Mouse (Mus musculus): ENCODE data around the gene Gpld1.
"Not testable (repeated sequence)": the region's sequence is repeated elsewhere in the genome, so short reads cannot be mapped to it uniquely, and the experiment has no call there.

Gene Gpld1

DNA sequence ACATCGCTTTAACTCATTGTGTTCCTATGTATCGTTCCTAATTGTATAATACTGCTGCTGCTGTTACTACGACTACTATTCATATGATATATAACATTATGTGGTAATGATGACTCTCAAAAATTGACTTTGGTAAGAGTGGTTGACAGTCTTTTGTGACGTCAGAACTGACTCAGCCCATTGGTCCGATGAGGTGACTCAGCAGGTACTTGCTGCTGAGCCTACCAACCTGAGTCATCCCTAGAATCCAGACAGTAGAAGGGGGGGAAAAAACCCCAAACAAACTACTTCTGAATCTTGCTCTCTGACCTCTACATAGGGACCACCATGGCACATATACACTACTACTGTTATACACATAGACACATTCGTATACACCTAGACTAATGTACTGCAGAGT, 5.9 kb downstream of the Gpld1 start:
- no peak for DNase-seq (ENCODE audit: low spot score in 2 of 2)

DNA sequence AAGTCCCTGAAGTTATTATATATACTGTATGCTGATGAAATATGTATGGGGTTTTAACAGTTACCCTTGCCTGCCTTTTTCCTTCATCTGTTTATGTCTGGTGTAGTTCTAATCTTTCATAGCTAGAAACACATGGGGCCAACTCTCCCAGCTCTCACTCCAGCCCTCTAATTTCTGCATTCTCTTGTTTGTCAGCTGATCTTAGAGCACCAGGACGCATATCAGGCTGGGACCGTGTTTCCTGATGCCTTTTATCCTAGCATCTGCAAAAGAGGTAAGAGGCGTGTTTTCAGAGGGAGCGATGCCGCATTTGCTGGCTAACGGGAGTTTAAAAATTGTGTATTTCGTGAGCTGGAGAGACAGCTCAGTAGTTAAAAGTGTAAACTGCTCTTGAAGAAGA, 9.7 kb downstream of the Gpld1 start:
- DNase-seq (ENCODE audit: low spot score in 2 of 2) = no peak

DNA sequence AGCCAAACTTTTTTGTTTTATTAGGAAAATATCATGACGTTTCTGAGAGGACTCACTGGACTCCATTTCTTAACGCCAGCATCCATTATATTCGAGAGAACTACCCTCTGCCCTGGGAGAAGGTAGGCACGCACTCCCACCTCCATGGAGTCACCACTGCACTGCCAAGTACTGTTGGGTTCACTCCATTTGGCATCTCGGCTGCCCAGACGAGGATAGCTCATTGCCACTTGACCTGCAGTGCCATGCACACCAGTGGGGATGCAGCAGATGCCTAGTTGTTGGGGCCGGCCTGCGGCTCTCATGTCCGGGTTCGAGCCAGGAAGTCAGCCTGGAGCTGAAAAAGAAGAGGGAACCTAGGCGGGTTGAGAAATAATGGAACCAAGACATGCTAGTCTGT, 12.1 kb downstream of the Gpld1 start:
- no peak for DNase-seq (ENCODE audit: low spot score in 2 of 2)

DNA sequence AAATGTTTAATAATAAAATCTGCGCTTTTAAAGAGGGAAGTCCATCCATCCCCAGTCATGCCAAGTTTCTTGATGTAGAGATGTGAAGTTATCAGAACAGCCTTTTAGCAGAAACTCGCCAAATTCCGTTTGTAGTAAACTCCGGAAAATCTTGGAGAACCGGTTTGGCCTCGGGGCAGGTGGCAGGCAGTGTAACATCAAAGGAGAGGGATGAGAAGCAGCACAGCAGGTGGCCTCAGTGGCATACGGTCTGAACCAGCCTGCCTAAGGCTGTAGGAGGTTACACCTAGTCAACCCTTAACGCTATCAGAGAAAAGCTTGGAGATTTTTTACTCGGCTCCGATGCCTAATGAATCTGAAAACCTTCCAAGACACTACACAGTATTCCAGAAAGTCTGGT, 12.5 kb downstream of the Gpld1 start:
- no peak for DNase-seq (ENCODE audit: low spot score in 2 of 2)

DNA sequence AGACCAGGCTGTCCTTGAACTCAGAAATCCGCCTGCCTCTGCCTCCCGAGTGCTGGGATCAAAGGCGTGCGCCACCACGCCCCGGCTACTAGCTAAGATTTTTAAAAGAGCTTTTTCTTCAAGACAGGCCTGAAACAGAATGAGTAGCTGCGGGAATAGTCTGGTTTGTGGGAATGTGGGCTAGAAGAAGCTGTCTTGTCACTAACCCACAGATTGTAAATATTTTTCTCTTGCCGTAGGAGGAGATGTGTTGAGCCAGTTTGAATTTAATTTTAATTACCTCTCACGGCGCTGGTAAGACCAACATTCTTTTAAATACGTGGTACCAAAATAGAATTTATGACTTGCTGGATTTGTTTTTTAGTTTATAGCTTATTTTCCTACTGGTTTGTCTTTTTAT, 15.7 kb downstream of the Gpld1 start:
- DNase-seq (ENCODE audit: low spot score in 2 of 2) = no peak

DNA sequence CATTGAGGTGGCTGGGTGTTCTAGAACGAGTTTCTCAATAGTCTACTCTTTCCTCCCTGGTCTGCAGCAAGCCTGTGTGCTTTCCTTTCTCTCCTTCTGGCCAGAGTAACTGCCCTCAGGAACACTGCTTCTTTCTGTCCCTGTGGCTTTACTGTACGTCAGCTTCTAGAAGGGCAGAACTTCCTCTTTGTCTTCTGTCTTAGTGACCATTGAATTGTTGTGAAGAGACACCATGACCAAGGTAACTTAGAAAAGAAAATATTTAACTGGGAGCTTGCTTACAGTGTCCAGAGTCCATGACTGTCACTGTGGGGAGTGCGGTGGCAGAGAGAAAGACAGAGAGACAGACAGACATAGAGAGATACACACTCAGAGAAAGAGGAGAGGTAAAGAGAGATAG, 17.1 kb downstream of the Gpld1 start:
- DNase-seq (ENCODE audit: low spot score in 2 of 2) = no peak

DNA sequence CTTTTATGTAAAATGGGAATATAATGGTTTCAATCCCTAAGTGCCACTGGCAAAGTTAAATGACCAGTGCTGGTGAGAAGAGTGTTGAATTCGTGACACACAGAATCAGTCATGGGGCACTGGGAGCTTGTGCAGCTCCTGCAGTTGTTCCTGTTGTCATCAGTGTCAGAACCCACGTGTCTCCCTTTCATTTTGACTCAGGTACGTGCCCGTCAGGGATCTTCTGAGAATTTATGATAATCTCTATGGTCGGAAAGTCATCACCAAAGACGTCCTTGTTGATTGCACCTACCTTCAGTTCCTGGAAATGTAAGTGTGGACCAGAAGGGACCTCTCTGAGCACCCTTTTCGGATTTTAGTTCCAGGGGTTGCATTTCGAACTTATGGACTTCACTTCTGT, 19.2 kb downstream of the Gpld1 start:
- no peak for DNase-seq (ENCODE audit: low spot score in 2 of 2)

DNA sequence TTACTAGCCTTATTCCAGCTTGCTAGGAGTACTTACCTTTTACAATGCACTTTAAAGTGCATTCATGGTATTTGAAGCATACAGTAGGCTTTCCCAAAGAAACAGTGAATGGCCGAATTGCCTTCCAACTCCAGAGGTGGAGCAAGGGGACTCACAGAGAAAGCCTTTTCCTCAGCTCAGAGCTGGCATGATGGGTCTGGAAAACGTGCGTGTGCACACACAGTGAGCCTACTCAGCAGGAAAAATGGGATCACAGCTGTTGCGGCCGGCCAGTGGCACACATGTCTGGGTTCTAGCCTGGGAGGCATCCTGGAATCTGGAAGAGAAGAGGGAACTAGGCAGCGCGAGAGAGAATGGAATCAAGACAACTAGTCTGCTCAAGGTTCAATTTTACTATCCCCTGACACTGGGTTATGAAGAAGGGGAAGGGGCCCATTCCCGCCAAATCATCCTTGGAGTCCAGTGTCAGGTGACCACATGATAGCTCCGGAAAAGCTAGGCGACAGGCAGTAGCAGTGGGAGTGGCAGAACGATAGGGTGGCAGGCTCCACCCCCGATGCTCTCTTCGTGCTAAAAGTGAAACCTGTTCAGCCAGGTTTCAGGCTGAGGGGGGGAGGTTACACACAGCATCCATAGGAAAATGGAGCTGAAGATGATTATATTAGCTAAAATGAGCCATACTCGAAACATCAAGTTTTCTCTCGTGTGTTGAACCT, 22.3 kb downstream of the Gpld1 start:
- no peak for DNase-seq (ENCODE audit: low spot score in 2 of 2)

DNA sequence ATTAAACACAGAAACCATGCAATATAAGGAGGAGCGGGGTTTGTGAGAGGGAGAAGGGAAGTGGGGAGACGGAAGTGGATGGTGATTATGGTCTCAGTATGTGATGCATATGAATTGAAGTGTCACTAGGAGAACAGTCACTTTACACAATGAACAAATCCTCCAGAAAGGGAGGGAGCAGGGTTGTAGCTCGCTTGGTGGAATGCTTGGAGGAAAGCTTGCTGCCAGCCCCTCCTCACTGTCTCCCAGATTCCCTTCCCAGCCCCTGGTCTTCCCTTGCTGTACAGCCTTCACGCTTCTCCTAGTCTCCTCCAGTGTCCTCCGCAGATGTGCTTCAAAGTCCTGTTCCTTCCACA, 22.9 kb downstream of the Gpld1 start:
- DNase-seq (ENCODE audit: low spot score in 2 of 2) = no peak

DNA sequence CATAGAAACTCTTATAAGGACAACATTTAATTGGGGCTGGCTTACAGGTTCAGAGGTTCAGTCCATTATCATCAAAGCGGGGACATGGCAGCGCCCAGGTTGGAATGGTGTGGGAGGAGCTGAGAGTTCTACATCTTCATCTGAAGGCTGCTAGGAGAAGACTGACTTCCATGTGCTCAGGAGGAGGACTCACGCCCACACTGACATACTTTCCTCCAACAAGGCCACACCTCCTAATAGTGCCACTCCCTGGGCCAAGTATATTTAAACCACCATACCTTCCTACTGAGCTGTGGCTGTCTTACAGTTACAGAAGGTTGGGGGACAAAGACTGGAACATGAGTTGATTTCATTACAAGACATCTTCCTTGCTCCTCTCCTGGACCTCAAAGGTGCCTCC, 28.8 kb downstream of the Gpld1 start:
- not testable (repeated sequence) for DNase-seq (ENCODE audit: low spot score in 2 of 2)

DNA sequence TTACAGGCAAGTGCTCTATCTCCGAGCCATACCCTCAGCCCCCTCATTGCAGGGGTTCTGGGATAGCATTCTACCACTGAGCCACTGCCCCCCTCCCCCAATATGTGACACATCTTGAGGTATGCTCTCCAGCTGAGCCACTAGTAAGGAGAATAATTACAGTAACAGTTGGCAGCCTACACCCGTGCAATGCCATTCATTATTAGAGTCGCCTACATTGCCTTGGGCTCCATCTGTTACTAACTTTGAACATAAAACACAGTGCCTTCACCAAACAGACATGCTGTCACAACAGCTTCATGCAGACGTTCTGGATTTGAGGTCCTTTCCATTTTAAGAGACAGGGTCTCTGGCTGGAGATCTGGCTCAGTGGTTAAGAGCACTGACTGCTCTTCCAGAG, 33.4 kb downstream of the Gpld1 start:
- no peak for DNase-seq (ENCODE audit: low spot score in 2 of 2)

DNA sequence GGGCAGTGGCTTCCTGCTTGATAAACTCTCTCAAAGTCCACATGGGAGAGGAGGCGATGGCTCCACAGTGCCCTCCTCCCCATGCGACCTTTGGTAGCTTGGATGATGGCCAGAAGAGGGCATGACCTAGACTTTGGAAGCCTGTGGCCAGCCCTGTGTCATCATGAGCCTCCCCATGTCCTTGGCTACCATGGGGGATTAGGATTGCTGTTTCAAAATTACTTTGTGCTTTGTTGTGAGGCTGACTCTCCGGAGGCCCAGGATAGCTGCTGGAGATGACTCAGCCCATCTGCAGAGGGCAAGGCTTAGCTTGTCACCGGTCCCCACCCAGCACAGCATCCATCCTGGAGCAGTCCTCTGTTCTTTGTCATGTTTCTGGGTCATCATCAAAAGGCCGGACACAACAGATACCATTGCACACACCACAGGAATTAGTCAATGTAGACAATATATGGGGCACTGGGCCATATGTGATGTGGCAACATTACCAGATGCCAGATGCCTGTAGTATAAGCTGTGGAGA, 34.9 kb downstream of the Gpld1 start:
- DNase-seq (ENCODE audit: low spot score in 2 of 2) = no peak

DNA sequence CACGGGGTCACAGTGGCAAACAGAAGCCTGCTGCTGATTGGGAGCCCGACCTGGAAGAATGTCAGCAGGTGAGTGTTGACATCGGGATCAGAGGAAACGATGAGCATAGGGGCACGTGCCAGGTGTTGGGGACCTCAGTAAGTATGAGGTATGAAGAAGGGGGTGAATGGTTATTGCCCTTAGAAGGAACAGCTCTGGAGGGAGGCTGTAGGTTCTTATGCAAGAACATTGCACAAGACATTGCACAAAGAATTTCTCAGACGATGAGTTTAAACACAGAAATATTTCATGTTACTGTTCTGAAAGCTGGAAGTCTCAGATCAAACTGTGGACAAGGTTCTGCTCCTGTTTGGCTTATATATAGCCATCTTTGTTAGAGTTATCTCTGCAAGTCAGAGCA, 38.1 kb downstream of the Gpld1 start:
- DNase-seq (ENCODE audit: low spot score in 2 of 2) = no peak

DNA sequence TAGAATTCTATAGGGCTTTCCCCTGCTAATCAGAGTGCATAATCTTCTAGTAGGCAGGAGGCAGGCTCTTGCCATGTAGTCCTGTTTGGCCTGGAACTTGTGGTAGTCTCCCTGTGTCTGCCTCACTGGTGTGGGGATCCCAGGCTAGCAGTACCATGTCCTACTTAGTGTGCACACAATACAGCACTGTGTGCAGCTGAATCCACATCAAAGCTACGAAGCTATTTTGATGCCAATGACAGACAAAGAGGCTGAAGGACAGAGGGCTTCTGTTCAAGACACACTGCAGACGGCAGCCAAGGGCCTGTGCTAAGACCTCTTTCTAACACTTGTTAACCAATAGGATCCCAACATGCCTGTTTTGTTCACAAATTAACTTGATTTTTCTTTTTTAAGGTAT, 42.5 kb downstream of the Gpld1 start:
- DNase-seq (ENCODE audit: low spot score in 2 of 2) = peak in 1 of 2 experiments; percentile 28

DNA sequence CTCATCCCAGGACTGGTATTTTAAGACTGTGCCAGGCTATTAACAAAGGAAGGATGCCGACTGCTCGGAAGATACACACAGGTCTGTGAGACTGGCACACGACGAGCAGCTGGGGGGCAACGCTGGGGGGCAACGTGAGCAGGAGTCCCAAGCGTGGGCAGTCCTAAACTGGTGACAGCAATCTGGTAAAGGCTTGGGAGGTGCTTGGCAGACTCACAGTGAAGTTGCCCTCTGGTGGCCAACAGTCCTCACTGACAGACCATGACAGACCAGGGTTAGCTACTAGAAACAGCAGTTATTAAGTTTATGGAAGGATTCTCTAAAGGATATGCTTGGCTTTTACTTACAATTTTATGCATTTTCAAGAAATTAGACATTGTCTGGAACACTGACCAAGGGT, 45.4 kb downstream of the Gpld1 start:
- peak; percentile 44 to 57 for DNase-seq (ENCODE audit: low spot score in 2 of 2)

DNA sequence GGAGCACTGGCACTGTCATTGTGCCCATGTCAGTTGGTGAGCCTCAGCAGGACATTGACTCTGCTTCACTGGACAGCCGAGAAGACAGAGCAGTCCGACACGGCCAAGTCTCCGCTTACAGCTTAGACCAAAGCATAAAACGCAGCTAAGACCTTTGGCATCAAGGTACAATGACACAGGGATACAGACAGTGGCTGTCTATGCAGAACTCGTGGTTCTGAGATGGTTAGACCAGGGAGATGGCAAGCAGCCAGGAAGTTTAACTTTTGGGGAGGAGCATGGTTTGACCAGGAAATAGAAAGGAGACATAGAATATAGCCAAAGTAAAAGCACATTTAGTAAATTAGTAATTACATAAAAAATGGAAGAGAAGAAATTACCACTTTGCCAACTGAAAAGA, 46.1 kb downstream of the Gpld1 start:
- no peak for DNase-seq (ENCODE audit: low spot score in 2 of 2)

DNA sequence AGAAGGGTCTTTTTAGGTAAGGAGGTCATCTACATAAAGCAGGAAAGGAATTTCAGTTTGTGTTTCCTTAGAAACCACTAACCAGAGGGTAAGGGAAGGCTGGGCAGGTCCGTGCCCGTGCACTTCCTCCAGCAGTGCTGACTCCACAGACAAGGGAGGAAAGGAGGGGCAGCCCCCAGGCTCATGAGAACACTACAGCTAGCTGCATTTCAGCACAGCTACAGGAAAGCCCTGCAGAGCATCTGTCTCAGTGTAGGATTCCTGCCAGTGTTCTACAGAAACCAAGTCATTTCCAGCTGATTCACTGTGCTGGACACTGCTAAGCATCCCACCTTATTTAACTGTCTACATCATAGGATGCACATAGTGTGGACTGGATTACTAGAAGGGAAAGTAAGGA, 50.2 kb downstream of the Gpld1 start:
- no peak for DNase-seq (ENCODE audit: low spot score in 2 of 2)

DNA sequence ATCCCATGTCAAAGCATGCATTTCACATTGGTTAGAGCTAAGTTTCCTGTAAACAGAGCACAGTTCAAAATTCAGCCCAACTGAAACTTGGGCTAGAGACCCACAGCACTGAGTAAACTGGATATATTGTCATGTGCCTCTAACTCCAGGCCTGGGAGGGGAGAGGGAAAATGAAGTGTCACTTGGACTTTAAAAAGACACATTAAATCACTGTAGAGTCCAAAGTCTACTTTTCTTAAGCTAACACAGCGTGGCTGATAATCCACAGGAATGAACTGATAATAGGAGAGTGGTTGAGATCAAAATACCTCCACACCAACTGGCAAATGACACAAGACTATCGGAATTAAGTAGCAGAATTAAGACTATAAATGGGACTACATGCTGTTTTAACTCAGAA, 56.6 kb downstream of the Gpld1 start:
- DNase-seq (ENCODE audit: low spot score in 2 of 2) = no peak

DNA sequence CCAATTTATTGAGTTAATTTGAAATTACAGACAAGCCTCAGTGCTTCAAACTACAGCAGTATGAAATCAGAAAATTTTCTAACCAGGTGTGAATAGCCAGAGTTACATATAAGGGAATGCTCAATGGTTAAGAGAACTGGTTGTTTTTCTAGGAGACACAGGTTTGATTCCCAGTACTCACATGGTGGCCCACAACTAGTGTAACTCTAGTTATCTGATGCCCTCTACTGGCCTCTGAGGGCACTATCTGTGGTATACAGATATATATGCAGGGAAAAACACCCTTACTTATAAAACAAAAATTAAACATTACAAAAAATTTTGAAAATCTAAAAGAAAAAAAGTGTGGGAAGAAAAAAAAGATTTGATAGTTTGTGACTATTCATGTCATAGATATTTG, 60.0 kb downstream of the Gpld1 start:
- DNase-seq (ENCODE audit: low spot score in 2 of 2) = no peak

DNA sequence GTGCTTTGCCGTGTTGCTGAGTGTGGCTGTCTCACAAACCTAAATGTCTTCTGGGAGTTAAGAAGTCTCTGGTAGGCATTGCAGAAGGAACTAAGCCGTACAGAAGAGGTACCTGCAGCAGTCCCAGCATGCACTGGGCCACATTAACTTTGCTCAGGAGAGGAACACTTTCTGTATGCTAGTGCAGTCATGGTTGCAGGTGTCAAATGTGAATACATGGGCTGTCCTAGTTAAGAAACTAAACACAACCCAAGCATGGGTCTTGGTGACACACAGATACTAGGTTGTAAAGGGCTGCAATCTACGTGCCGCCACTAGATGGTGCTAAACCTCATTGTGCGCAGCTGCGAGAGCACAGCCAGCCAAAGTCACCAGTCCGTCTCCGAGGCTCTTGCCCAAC, 64.2 kb downstream of the Gpld1 start:
- peak in 1 of 2 experiments; percentile 52 for DNase-seq (ENCODE audit: low spot score in 2 of 2)

DNA sequence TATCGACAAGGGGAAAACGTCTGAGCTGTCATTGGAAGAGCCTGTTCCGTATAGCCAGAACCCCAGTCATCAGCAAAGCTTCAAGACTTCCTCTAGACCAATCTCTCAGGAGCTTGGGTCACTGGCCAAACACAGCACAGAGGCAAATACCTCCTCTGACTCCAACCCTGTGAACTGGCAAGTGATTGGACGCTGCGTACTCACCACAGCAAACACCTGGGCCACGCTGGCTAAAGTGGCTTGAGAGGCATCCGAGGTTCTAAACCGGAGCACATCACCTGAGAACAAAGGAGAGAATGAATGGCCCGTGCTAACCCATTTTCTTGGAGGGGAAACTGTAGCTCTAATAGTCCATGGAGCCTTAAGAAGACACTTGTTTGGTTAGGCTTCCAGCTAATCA, 75.4 kb downstream of the Gpld1 start:
- DNase-seq (ENCODE audit: low spot score in 2 of 2) = no peak

DNA sequence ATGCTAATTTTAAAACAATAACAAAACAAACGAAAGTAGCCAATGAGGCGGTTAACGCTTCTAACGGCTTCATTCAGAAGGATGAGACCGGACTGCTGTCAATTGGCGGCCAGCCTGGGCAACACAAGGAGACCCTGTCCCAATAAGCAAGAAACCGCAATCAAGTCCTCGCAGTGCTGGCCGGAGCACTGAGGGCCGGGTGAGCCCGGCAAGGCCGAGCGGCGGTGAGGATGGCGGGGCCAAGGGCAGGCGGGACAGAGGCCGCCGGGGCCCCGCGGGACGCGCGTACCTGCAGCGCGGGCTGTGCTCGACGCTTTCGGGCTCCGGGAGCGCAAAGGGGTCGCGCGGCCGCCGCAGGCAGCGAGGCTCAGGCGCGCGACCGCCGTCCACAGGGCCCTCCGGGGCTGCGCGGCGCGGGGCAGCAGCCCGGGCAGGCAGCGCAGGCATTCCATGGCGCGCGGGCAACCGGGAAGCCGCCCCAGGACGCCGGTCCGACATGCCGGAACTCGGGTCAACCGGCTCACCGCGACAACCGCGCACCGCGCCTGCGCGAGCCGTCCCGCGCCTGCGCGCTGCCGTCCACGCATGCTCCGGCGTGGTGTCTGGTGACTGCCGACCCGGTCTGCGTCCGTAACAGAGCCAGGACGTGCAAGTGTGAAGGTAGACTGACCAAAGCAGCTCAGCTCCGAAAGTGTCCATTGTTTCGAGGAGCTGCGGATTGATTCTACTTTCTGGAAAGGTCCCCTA, 77.0 kb downstream of the Gpld1 start, which contains the start of gene Mrs2:
Gene Mrs2 (minus strand): TSS at position 587 of the 747 bp plus-strand sequence.
- peak; percentile 59 to 79 for DNase-seq (ENCODE audit: low spot score in 2 of 2)

DNA sequence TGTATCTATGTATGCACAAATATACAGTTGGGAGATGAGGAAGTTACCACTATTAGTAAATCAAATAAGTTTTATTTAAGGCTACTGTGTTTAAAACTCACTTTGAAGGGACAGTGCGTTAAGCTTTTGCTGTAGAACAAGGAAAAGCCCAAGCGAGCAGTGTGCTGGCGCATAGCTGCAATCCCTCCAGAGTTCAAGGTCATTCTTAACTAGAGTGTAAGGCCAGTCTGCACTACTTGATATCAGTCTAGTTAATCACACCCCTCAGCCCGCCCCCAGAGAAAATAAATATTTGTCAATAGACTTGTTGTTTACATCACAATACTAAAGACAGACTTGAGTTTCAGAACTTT, 77.6 kb downstream of the Gpld1 start:
- DNase-seq (ENCODE audit: low spot score in 2 of 2) = no peak

DNA sequence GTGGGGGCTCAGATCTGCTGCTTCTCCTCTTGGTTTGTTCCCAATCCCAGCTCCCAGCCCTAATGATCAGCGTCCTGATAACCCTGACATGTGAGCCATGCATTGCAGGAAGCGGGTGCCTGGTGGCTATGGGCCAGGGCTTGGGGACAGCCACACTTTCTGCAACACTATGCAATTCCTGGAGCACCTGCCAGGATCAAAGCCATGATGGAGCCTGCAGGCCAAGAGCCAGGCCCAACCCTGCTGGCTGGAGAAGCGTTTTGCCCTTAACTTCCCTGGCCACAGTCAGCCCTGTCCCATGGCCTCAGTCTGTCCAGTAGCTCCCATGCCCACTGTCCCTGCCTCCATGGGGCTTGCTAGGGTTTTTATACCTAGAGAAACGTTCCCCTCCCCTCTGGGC, 79.4 kb downstream of the Gpld1 start:
- no peak for DNase-seq (ENCODE audit: low spot score in 2 of 2)

All from frontal cortex, postnatal 14 days (tissue).